Mouse (Mus musculus) lung, adult 18-20 months (tissue): ENCODE results near the gene 1700010B08Rik.
"Not testable (repeated sequence)": the region's sequence is repeated elsewhere in the genome, so short reads cannot be mapped to it uniquely, and the experiment has no call there.

Experiments
- DNase-seq, 2 experiments: peaks; one replicate each; pipeline ENCODE4 v3.0.0; 2022; ENCODE audit warnings: mixed read lengths in 2 of 2

Gene 1700010B08Rik

DNA sequence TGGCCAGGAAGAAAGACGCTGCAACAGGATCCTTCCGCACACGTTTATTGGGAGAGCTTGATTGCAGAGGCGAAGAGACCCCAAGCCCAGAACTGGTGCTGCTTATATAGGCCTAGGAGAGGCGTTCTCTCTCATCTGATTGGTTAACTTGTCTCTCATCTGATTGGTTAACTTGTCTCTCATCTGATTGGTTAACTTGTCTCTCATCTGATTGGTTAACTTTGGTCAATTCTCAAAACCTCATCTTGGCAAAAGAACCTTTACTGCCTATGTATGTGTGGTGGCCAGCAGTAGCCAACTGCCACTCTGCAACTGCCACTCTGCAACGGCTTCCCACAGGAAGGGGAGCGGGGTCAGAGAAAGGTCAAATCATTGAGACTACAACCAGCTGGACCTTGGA, at the start of gene 1700010B08Rik:
TSS of gene 1700010B08Rik (plus strand) at position 301 of the 400 bp plus-strand sequence.
- DNase-seq, result not testable (repeated sequence)

DNA sequence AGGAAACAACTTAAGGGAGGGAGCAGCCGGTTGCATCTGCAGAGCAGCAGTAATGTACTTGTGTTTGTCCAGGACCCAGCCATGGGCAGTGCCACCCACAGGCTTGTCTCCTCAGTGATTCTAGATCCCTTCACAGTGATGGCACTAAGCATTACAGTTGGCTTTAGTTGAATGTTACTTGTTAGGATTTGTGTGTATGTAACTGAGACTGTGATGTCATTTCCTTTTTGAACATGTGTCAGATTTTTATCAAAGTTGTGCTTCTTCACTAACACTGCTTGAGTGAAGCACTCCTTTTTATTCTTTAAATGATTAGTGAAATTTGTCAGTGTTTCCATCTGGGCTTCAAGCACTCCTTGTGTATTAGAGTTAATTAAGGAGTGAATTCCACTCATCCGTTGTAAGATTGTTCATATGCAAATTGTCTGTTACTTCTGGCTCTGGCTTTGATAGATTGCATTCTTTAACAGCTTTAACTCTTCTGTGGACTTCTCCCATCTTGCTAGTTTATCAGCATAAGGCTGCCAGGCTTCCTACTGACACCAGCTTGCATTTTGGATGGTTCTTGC, 46.8 kb upstream of the 1700010B08Rik start:
- no peak for DNase-seq

DNA sequence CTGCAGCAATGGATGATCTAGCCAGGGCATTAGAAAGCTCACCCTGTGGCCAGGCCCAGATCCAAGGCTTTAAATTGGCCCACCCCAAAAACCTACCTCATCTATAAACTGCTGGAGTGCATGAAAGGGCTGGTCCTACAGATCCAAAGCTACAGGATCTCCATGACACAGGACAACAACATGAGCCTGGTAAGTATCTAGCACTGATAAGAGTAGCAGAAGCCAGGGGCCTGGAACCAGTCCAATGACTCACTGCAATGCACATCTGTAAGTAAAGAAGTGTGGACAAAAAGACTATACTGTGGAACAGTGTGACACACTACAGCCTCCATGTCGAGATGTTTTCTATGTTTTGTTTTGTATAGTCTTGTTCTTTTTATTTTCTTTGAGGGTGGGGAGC, 45.7 kb upstream of the 1700010B08Rik start:
- no peak for DNase-seq

DNA sequence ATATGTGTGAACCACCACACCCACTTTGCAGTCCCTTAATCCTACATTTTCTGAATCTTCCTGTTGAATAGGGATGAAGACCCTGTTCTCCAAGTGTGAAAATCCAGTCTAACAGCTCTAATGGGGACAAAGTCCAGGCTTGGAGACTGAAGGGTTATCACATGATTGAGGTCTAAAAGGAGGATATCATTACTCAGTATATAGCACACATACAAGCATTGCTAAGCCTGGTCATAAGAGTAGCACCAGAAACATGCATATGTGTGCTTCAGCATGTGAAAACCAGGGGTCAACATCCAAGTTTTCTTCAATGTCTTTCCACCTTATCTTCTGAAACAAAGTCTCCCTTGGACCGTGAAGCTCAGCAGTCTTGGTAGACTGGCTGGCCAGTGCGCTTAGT, 40.6 kb upstream of the 1700010B08Rik start:
- DNase-seq, result no peak

DNA sequence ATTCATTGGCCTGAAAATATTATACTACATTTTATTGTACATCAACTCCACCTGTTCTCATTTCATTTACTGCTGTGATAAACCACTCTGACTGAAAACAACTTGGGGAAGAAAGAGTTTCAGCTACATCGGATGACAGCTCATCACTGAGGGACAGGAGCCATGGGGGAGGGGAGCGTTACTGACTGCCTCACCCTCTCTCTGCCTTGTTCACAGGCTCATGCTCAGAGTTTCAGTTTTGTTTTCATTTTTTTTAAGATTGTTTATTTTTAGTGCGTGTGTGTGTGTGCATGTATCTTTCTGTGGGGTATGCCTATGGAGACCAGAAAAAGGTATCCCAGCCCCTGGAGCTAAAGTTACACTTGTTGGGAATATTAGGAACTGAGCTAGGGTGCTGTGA, 40.0 kb upstream of the 1700010B08Rik start:
- no peak for DNase-seq

DNA sequence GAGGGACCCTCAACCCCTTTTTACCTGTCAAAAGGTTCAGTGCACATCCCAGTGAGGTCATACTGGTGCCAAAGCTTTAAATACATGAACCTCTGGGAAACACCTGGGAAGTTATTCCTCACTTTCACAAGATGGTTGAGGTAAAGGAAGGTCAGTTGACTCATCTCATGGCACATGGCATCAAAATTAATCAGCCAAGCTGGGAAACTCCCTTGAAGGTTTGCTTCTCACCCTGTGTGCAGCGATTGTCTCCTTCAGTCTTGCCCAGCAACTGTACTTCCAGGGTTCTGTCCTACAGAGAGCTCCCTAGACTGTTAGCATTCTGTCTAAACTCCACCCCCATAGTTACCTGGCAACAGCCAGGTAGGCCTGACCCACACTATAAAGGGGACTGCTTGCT, 39.1 kb upstream of the 1700010B08Rik start:
- DNase-seq, result no peak

DNA sequence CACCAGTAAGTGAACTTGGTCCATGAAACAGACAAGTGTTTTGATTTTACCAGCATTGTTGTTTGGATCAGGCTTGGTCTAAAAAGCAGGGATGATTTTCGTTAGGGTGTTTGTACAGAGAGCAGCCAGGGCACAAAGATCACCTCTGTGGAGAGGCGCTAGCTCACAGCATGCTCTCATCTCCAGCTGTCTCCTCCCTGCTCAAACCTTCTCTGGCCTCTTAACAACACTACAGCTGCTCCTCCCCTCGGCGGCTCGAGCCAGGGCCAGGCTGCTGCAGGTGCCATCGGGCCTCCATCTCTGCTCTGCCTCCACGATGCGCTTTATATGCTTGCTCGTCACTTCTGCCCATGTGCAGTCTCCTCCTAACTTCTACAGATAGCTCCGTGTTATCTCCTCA, 36.4 kb upstream of the 1700010B08Rik start:
- peak in 1 of 2 experiments; percentile 21 for DNase-seq

DNA sequence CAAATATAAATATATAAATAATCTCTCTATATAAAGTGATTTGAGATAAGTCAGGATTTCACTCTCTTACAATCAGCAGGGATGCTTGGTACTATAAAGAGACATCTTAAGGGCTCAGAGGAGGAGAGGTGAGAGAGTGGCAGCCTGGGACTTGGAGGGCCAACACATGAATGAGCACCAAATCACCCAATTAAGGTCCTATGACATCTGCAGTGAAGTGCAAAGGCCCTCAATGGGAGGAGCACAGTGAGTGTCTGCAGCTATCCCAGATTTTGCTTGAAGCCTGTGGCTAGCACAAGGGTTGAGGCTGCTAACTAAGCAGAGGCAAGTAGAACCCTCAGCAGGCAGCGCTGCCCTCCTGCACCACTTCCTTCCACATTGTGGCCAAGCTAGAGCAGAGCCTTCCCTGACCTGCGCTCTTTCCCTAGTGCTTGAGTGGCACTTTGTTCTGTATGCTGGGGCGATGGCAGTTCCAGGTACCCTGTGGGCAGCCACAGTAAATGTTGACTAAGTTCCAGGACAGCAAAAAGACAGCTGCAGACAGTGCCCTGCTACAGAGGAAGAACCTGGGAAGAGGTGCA, 33.3 kb upstream of the 1700010B08Rik start:
- peak in 1 of 2 experiments; percentile 11 for DNase-seq

DNA sequence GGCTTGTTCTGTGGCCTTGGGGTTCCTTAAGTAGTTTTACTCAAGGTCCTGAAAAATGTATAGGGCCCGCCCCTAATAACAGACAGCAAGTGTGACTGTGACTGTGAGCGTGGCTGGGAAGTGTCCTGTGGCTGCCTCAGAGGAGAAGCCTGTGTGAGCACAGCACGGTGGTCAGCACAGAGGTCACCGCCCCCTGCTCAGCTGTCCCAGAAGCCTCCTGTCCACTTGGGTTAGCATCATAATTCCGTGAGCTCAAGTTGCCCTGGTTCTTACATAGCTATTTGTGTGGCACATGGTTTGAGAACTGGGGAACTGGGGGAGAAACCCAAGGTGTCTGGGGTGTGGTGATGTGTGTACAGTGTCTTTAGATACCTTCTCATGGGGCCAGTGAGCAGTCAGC, 31.9 kb upstream of the 1700010B08Rik start:
- no peak for DNase-seq

DNA sequence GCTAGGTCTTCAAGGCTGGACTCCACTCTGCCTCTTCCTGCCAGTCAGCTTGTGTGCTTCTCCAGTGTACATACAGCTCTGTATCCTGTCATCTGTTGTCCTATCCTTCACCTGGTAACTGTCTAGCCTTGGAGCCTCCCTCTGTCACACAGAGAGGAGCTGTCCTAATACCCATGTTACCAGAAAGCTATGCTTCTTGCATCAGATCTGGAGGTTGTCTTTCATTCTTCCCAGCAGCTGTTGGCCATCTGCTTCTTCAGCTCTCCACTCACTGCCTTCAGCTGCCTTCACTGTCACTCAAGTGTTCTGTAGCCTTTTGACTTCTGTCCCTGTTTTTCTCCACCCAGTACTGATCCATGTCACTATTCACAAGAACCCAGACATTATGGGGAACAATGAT, 29.4 kb upstream of the 1700010B08Rik start:
- no peak for DNase-seq

DNA sequence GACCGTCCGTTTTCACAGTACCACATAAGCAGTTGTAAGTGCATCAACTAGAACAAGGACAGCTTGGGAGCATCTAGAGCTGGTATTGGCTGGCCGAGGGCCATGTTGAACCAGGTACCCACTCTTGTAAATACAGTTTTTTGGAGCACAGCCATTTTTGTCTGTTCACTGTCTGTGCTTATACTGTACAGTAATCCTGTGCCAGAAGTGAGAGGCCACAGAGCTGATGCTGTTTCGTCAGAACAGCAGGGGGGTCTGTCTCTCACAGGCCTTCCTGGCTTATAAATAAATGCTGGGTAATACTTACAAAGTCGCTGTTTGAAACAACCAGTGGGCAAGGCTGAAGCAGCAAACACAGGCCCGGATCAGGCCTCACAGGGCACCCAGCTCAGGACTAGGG, 27.5 kb upstream of the 1700010B08Rik start:
- no peak for DNase-seq

DNA sequence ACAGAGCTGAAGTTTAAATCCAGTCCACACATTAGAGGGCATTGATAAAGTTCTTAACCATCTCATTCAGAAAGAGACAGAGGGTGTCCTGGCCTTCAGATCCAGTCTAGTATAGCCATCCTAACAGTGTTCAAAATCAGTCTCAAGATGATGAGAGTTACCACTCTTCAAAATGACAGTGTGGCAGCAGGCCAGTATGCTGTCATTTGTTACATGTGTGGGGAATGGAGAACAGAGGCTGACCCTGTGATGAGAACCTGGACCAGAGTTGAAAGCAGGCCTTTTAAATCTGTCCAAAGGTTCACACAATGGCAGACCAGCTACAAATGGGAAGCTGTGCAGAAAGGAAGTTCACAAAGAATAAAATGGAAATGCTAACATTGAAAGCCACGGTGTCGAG, 26.5 kb upstream of the 1700010B08Rik start:
- no peak for DNase-seq

DNA sequence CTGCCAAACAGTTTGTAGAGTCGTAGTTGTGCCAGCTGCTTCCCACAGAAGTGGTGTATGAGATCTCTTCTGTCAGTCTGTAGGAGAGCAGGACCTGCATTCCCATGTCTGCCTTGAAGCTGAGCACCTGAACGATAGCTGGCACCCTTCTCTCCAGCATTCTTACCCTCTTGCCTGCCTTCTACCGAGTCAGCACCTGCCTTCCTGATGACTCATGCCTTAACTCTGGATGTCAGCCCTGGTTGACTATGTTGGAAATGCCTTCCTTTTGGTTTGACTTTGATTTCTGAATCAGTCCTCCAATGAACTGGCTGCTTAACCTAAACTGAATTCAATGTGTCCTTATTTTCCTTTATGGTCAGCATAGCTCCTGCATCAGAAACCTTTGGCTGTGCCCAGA, 20.4 kb upstream of the 1700010B08Rik start:
- no peak for DNase-seq

DNA sequence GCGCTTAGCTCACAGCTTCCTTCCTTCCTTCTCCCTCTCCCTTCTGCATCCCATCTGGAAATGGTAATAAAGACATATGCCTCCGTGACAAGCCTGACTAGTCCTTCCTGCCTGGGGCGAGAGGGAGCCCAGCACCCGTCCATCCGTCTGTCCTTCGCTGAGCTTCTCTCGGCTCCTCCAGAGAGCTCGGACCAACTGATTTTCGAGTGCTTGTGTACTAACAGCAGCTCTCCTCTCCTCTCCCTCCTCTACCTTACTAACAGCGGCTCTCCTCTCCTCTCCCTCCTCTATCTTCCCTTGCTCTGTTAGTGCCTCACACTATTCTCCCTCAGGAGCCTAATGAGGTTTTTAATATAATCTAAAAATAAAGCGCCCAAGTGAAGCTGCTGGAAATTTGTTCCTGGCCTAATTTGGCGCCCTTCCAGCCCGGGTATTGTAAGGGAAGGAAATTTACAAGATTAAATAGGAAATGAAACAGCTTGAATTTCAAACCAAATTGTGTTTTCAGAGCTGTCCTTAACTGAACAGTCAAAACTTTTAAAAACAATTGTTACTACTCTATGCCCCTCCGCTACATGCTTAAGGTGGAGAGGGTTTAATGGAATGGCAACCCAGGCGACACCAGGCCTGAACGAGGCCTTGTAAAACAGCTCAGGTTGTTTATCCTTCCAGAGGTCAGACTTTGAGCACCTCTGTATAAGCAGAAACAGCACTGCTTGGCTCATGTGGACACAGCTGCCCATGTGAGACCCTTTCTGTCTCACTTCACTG, 16.9 kb upstream of the 1700010B08Rik start:
- DNase-seq, result no peak

DNA sequence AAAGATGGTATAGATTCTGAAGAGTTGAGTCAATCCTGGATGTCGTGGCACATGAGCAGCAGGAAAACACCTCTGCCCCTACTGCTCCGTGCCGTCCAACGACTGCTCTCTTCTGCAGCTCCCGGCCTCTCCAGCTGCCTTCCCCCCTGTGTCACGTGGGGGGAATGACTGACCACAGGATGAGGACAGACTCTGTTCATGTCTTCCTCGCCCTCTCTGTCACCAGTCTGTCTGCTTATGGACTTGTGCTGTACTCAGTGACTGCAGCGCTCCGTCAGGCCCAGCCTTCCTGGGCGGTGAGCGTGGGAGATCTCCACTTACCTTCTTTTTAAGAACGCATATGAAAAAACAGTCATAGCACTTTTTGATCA, 16.4 kb upstream of the 1700010B08Rik start:
- no peak for DNase-seq

DNA sequence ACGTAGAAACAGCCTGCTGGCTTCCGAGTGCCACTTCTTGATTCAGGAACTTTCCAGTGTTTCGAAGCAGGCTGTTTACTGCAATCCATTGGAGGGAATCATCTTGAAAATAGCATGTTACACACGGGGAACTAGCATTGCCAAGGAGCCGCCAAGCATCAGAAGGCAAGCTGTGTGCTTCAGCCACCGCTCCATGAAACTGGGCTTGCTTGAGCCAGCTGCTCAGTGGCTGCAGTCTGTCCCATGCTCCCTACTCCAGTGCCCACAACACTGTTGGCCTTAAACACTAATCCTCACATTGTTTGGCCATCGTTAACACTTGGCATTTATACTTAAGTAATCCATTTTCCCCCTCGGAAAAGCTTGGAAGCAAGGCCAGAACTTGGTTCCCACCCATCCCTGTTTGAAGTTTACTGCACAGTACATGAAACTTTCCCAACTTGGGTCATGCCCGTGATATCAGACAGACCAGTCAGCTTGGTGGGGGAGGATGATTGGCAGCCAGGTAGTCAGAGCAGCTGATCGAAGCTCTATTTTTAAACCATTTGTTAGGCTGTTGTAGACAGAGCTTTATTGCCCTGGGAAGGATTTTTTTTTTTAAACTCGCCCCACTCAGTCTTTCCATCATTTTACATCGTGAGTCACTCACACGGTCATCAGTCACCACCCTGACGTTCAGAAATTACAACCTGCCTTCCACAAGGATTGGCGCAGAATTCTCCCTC, 13.2 kb upstream of the 1700010B08Rik start:
- no peak for DNase-seq

DNA sequence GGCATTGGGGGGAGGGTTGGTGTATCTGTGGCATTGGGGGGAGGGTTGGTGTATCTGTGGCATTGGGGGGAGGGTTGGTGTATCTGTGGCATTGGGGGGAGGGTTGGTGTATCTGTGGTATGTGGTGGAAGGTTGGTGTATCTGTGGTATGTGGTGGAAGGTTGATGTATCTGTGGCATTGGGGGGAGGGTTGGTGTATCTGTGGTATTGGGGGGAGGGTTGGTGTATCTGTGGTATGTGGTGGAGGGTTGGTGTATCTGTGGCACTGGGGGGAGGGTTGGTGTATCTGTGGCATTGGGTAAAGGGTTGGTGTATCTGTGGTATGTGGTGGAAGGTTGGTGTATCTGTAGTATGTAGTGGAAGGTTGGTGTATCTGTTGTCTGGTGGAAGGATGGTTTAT, 11.6 kb upstream of the 1700010B08Rik start:
- DNase-seq, result not testable (repeated sequence)

DNA sequence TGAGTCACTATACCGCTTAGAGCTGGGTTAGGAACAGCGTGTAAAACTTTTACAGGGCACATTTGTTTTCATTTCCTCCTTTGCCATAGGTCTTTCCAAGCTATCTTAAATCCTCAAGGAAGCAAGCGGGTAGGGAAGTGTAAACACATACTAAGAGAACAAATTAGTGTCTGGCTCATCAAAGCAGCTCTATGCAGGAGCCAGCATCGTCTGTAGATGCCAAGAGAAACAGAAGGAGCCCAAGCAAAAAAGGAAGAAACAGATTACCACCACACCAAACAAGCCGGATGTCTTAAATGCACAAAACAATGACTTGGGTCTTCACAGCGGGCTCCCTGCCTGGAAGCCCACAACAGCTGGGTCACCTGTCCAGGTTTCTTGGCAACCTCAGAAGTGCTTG, 9.0 kb upstream of the 1700010B08Rik start:
- no peak for DNase-seq

DNA sequence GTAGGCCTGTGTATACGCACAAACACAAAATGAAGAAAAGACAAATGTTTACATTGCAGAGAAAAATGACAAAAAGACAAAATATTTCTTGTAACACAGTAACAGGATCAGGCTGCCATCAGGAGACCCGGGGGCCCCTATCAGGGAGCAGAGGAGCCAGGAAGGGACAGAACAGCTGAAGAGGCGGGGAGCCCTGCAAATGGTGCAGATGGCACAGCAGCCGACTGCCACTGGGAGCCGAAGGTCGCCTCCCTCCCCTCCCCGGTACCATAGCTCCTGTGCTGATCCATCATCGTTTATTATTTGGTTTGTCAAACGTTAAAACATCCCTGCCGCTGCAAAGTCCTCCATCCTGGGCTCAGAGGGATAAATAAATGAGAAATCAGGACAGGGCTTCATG, 6.6 kb upstream of the 1700010B08Rik start:
- DNase-seq, result no peak

DNA sequence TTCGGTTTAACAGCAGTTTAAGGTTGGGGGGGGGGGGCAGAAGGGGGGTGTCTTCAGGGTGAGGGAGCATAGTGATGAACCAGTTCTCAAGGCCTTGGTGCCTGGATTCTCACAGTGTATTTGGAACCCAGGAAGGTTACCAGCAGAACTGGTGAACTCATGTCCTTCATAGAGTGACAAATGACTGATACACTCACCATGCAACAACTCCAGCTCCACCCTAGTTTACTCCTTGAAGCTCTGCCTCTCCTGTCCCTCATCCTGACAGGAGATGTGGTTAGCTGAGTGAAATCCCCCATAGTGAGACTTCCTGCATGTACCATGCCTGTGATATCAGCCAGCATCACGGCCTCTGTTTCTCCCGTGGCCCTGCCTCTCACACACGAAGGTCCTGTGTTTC, 6.0 kb upstream of the 1700010B08Rik start:
- no peak for DNase-seq

DNA sequence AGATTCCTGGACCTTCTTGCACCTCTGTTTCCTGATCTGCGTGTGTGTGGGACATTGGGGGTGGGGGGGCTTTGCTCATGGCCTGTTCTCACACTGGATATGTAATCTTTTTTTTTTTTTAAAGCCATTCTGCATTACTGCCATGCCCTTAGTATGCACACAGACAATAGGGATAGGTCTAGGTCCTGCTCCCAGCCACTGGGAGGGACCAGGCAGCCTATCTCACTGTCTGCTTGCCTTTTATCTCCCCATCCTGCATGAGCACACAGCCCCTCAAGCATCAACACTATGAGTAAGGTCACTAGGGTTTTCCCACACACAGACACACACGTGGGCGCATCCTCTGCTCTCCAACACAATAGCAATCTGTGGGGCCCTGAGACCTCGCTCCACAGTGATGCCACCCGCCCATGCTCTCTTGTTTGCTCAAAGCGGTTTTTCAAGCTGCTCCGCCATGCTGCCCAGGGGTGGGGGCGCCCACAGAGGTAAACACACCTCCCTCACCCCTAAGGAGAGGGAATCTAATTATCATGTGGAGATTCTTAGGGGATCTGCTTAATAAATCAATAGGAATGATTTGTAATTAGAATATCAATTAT, 4.5 kb upstream of the 1700010B08Rik start:
- no peak for DNase-seq

DNA sequence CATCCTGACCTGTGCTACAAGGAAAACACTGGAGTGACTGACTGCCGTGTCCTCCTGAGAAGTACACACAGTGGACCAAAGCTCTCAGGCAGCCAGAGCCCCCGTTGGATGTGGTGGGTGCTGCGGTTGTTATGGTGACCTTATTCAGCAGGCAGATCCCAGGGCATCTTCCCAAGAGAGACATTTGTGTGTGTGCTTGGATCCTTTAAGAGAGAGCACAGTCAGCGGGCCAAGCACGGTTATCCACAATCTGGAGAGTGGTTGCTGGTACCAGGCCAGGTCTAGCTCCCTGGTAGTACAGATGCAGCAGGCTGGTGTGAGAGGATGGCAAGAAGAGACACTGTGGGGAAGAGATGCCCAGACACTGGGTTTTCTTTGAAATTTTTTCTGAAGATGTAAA, 2.2 kb upstream of the 1700010B08Rik start:
- DNase-seq, result no peak

DNA sequence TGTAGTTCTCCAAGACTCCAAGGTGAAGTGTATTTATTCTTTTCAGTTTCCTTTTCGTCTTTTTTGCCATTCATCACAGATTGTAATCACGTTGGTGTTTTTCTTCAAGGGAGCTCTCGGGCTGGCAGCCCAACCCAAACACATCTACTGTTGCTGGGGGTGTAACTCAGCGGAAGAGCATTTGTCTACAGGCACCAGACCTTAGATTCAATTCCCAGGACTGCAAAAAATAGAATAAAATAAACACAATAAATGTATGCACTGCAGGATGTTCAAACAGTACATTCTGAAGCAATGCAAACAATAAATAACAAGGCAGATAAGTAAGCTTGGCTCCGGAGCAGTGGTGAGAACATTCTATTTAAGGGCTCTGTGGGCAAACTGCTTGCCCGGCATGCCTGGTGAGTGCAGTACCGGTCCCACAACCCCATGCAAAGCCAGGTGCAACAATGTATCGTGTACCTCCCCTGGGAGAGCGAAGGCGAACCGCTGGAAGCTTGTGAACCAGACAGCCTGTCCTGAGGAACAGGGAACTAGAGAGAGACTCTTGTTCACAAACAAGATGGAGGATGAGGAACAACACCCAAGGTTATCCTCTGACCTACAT, 3.1 kb downstream of the 1700010B08Rik start:
- no peak for DNase-seq
